Comparison of ENCODE assay signal across 11 mouse cellular contexts in genomic region chr8:11600301-11600951, GRCm38 (mm10).
"Had no signal": no experiment of that assay in that cellular context is flagged by ENCODE, and none has a peak within 500 bp of the region (broad histone marks: within the 10 kb centered on the region; RNA-seq: fewer than 3 reads in every experiment).

No protein-coding gene starts in this region.

- H3K9me3 ChIP-seq: limb, embryonic 13.5 days; midbrain, embryonic 13.5 days; neural tube, embryonic 12.5 days had no signal

- H3K9ac ChIP-seq: limb, embryonic 13.5 days; liver, embryonic 14.5 days; midbrain, embryonic 13.5 days; neural tube, embryonic 12.5 days had no signal

- H3K4me3 ChIP-seq: limb, embryonic 13.5 days; midbrain, embryonic 13.5 days; neural tube, embryonic 12.5 days had no signal

- DNase-seq: kidney, postnatal 36 days; layer of hippocampus, adult 9-11 months; layer of hippocampus, postnatal 36 days; lung, adult 18-20 months; thymus, postnatal 4 days had no signal

- H3K4me2 ChIP-seq: limb, embryonic 13.5 days; midbrain, embryonic 13.5 days; neural tube, embryonic 12.5 days had no signal

- ATAC-seq: midbrain, embryonic 13.5 days had no signal

- H3K4me1 ChIP-seq: limb, embryonic 13.5 days; midbrain, embryonic 13.5 days; neural tube, embryonic 12.5 days had no signal

- H3K27ac ChIP-seq: kidney, postnatal 0 days; limb, embryonic 13.5 days; liver, embryonic 14.5 days; midbrain, embryonic 13.5 days; neural tube, embryonic 12.5 days; stomach, postnatal 0 days had no signal

- H3K27me3 ChIP-seq: limb, embryonic 13.5 days; midbrain, embryonic 13.5 days; neural tube, embryonic 12.5 days had no signal
